9 mouse cellular contexts compared by ENCODE assay signal in the genomic region with DNA sequence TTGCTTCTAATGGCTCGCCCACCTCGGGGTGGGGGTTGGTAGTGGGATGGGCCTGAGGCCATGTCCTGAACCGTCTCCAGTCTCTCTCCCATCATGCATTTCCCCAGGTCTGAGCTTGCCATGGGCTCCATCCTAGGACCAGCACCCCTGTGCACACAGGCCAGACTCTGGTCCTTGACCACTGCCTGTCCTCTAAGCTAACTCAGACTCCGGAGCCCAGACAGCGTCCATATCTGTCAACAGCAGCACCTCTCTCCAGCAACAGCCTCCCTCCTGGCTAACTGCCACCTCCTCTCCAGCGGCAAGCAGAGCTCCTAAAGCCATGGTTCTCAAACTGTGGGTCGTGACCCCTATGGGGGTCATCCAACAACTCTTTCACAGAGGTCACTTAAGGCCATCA. TPM values are rescaled to one million over a fixed set of nuclear protein-coding genes. Genes with fewer than 3 reads are reported as not detected.
DNase-seq lines count a peak whose midpoint lies in the region; ATAC-seq and TF ChIP-seq lines count a peak whose summit lies in the region.
"Had no signal": no experiment of that assay in that cellular context is flagged by ENCODE, and none has a peak within 500 bp of the region (broad histone marks: within the 10 kb centered on the region; RNA-seq: fewer than 3 reads in every experiment).

No protein-coding gene starts in this region.

- no peak for ATAC-seq in embryonic facial prominence, embryonic 12.5 days (ENCODE audit: insufficient number of reproducible peaks, insufficient read depth, low FRiP score, low TSS enrichment)
- ATAC-seq in neural tube, embryonic 11.5 days (ENCODE audit: insufficient read depth, low FRiP score, low TSS enrichment) = peak; percentile 2; the same call in 1 of the 2 replicates

- H3K27ac ChIP-seq in embryonic facial prominence, embryonic 12.5 days = no peak overlapping the region
- no peak overlapping the region for H3K27ac ChIP-seq in neural tube, embryonic 11.5 days (ENCODE audit: low read depth, low read length)
- H3K27ac ChIP-seq in cerebellum, adult 2 months (ENCODE audit: insufficient read depth, low read length) = no peak overlapping the region

- intact Hi-C loops in left cerebral cortex, postnatal 4 days (cut with DNase I) = no loop called here

- H3K36me3 ChIP-seq in embryonic facial prominence, embryonic 12.5 days = no peaks in the 10 kb centered on the region
- no peaks in the 10 kb centered on the region for H3K36me3 ChIP-seq in neural tube, embryonic 11.5 days (ENCODE audit: control insufficient read depth, insufficient read depth, low read length)

- no peak for TF ChIP-seq POLR2A in cerebellum, adult 2 months (IDR thresholded peaks at IDR 0.05; ENCODE audit: borderline replicate concordance, insufficient read depth, low read length)

- TF ChIP-seq CTCF in cerebellum, adult 2 months (IDR thresholded peaks at IDR 0.05; ENCODE audit: borderline replicate concordance, insufficient read depth, low read depth, low read length) = no peak

- H3K4me1 ChIP-seq in embryonic facial prominence, embryonic 12.5 days = peaks cover 5% of the 10 kb centered on the region
- H3K4me1 ChIP-seq in neural tube, embryonic 11.5 days (ENCODE audit: control insufficient read depth, insufficient read depth, low read length) = peaks cover 8% of the 10 kb centered on the region
- no peaks in the 10 kb centered on the region for H3K4me1 ChIP-seq in cerebellum, adult 2 months (ENCODE audit: control insufficient read depth, insufficient read depth, low read length)

- 18% methylated on average over 7 of the region's 7 CpGs for WGBS in embryonic facial prominence, embryonic 12.5 days
- WGBS in neural tube, embryonic 11.5 days = 11% methylated on average over 7 of the region's 7 CpGs
- WGBS in cerebellum, adult 2 months = 20% methylated on average over 7 of the region's 7 CpGs

- DNase-seq in left cerebral cortex, postnatal 4 days = peak; percentile 13
- DNase-seq in left cerebral cortex, adult 11 months (ENCODE audit: low spot score) = no peak
- peak; percentile 59 for DNase-seq in heart, postnatal 4 days
- no peak for DNase-seq in neural tube, embryonic 11.5 days (ENCODE audit: low spot score)
- no peak for DNase-seq in urinary bladder, adult 18-20 months (ENCODE audit: low spot score in 2 of 2)
- no peak for DNase-seq in cerebellum, adult 2 months
- DNase-seq: cerebellum, adult 9-11 months had no signal

- no peaks in the 10 kb centered on the region for H3K9me3 ChIP-seq in embryonic facial prominence, embryonic 12.5 days
- H3K9me3 ChIP-seq in neural tube, embryonic 11.5 days (ENCODE audit: control insufficient read depth, low read length) = no peaks in the 10 kb centered on the region

- peaks cover 45% of the 10 kb centered on the region for H3K27me3 ChIP-seq in embryonic facial prominence, embryonic 12.5 days
- peaks cover 18% of the 10 kb centered on the region for H3K27me3 ChIP-seq in neural tube, embryonic 11.5 days (ENCODE audit: control insufficient read depth, insufficient read depth, low read length)
- H3K27me3 ChIP-seq in cerebellum, adult 2 months (ENCODE audit: control insufficient read depth, insufficient read depth, low read length) = no peaks in the 10 kb centered on the region

- peak overlapping the region; percentile 46 for H3K4me2 ChIP-seq in embryonic facial prominence, embryonic 12.5 days (replicated peaks)
- H3K4me2 ChIP-seq in neural tube, embryonic 11.5 days (ENCODE audit: low read depth) = peak overlapping the region; percentile 44

- H3K4me3 ChIP-seq in embryonic facial prominence, embryonic 12.5 days = no peak overlapping the region
- no peak overlapping the region for H3K4me3 ChIP-seq in neural tube, embryonic 11.5 days (ENCODE audit: low read depth, low read length)
- H3K4me3 ChIP-seq in cerebellum, adult 2 months (replicated peaks; ENCODE audit: insufficient read depth, low read depth, low read length) = no peak overlapping the region

- no peak overlapping the region for H3K9ac ChIP-seq in embryonic facial prominence, embryonic 12.5 days
- peak overlapping the region; percentile 56; the same call in 1 of the 2 replicates for H3K9ac ChIP-seq in neural tube, embryonic 11.5 days (ENCODE audit: low read length)

RNA-seq across cellular contexts. Expression of gene Dnajb8, which starts 14.4 kb away (rescaled TPM):
- total RNA-seq in left cerebral cortex, postnatal 4 days (2021) = not detected
- not detected in 2 replicates for polyA plus RNA-seq in embryonic facial prominence, embryonic 12.5 days (2016; fragmentation: Nextera tagmentation; extraction: Ambion mirVana)
- total RNA-seq in heart, postnatal 4 days (2021) = not detected
- polyA plus RNA-seq in neural tube, embryonic 11.5 days (2014; fragmentation: Nextera tagmentation; extraction: Ambion mirVana) = not detected in 2 replicates
- polyA plus RNA-seq in cerebellum, adult 2 months (2012; rRNA removed) = not detected in 2 replicates
- total RNA-seq: left cerebral cortex, adult 18-20 months had no signal

RNA-seq across cellular contexts. Expression of gene Gata2, which starts 42.8 kb away (rescaled TPM):
- total RNA-seq in left cerebral cortex, postnatal 4 days (2021) = 1 to 10 TPM; 2.6 to 3.1 TPM
- 40.3 and 50.4 TPM in 2 replicates for polyA plus RNA-seq in embryonic facial prominence, embryonic 12.5 days (2016; fragmentation: Nextera tagmentation; extraction: Ambion mirVana)
- total RNA-seq in heart, postnatal 4 days (2021) = 10 to 100 TPM; 15.2 to 16.8 TPM
- polyA plus RNA-seq in neural tube, embryonic 11.5 days (2014; fragmentation: Nextera tagmentation; extraction: Ambion mirVana) = 8.3 and 8.9 TPM in 2 replicates
- polyA plus RNA-seq in cerebellum, adult 2 months (2012; rRNA removed) = 6.4 and 6.6 TPM in 2 replicates

Comparison
In these comparisons a context has a peak if more than half of its experiments do, and no peak if none do; other contexts are left out.
1. DNase-seq: peak in left cerebral cortex, postnatal 4 days (single experiment) and heart, postnatal 4 days (single experiment); none in left cerebral cortex, adult 11 months (single experiment), neural tube, embryonic 11.5 days (single experiment), urinary bladder, adult 18-20 months (0 of 2) and cerebellum, adult 2 months (0 of 2).